In genomic region chr16:37635095-37635494, GRCm38 (mm10) we compare ENCODE assay signal across 34 mouse cellular contexts. TPM values are rescaled to one million over a fixed set of nuclear protein-coding genes. Genes with fewer than 3 reads are reported as not detected.
"Had no signal": no experiment of that assay in that cellular context is flagged by ENCODE, and none has a peak within 500 bp of the region (broad histone marks: within the 10 kb centered on the region; RNA-seq: fewer than 3 reads in every experiment).

No protein-coding gene starts in this region.

- H3K4me2 ChIP-seq: hindbrain, embryonic 13.5 days; hindbrain, embryonic 15.5 days; limb, embryonic 13.5 days; limb, embryonic 15.5 days had no signal

- H3K9ac ChIP-seq: forebrain, postnatal 0 days; heart, embryonic 13.5 days; heart, embryonic 15.5 days; hindbrain, embryonic 13.5 days; hindbrain, embryonic 15.5 days; limb, embryonic 13.5 days; limb, embryonic 15.5 days had no signal

- H3K4me3 ChIP-seq: gastrocnemius, adult 2 months; heart, embryonic 15.5 days; hindbrain, embryonic 13.5 days; hindbrain, embryonic 15.5 days; limb, embryonic 13.5 days; limb, embryonic 15.5 days had no signal

- H3K9me3 ChIP-seq: heart, embryonic 13.5 days; heart, embryonic 15.5 days; hindbrain, embryonic 13.5 days; hindbrain, embryonic 15.5 days; limb, embryonic 13.5 days; limb, embryonic 15.5 days had no signal

- H3K27ac ChIP-seq: gastrocnemius, adult 2 months; heart, embryonic 13.5 days; heart, embryonic 15.5 days; hindbrain, embryonic 13.5 days; hindbrain, embryonic 15.5 days; hindbrain, postnatal 0 days; limb, embryonic 13.5 days; limb, embryonic 15.5 days had no signal

- ATAC-seq: forebrain, postnatal 0 days; hindbrain, postnatal 0 days; intestine, embryonic 16.5 days had no signal

- H3K27me3 ChIP-seq: heart, embryonic 13.5 days; heart, embryonic 15.5 days; hindbrain, embryonic 13.5 days; hindbrain, embryonic 15.5 days; limb, embryonic 13.5 days; limb, embryonic 15.5 days had no signal

- H3K36me3 ChIP-seq: heart, embryonic 13.5 days; heart, embryonic 15.5 days; hindbrain, embryonic 13.5 days; hindbrain, embryonic 15.5 days; limb, embryonic 13.5 days; limb, embryonic 15.5 days had no signal

- H3K4me1 ChIP-seq: heart, embryonic 13.5 days; heart, embryonic 15.5 days; hindbrain, embryonic 13.5 days; hindbrain, embryonic 15.5 days; limb, embryonic 13.5 days; limb, embryonic 15.5 days had no signal

- DNase-seq: forebrain, postnatal 0 days; gastrocnemius, adult 2 months; gastrocnemius, postnatal 10 days; gastrocnemius, postnatal 25 days; heart, adult 18-20 months; heart, postnatal 14 days; heart, postnatal 36 days; kidney, adult 18-20 months; kidney, adult 8-10 months; kidney, postnatal 10 days; kidney, postnatal 25 days; layer of hippocampus, adult 9-11 months; layer of hippocampus, postnatal 36 days; left cerebral cortex, postnatal 4 days; lung, adult 18-20 months had no signal

RNA-seq across cellular contexts. Expression of gene Hgd, which starts 55.1 kb away (rescaled TPM):
- total RNA-seq: forebrain, postnatal 0 days; gastrocnemius, adult 2 months; gastrocnemius, postnatal 25 days; heart, adult 18-20 months; heart, adult 8-10 months; hematopoietic stem cell, adult 5-6 weeks; hindbrain, postnatal 0 days; layer of hippocampus, adult 18-20 months; layer of hippocampus, postnatal 14 days; layer of hippocampus, postnatal 36 days; left cerebral cortex, adult 18-20 months; left cerebral cortex, adult 8-10 months; left cerebral cortex, postnatal 10 days; left cerebral cortex, postnatal 25 days; left cerebral cortex, postnatal 4 days had no signal
- polyA plus RNA-seq: forebrain, postnatal 0 days; hindbrain, embryonic 11.5 days; large intestine, adult 2 months; limb, embryonic 11.5 days had no signal
